Mouse (Mus musculus) embryonic facial prominence, embryonic 10.5 days (tissue): ENCODE measurements around the gene Gtf2ird2. TPM values are rescaled to one million over a fixed set of nuclear protein-coding genes. Genes with fewer than 3 reads are reported as not detected.

Source experiments
- DNase-seq: peaks from one replicate; pipeline ENCODE4 v3.0.0-alpha.2; 2017; ENCODE audit warnings: low spot score
- H3K27ac ChIP-seq: fragments of 300-500 bp; sonication (generic); replicated peaks from 2 replicates; pipeline ENCODE4 v1.5.1; 2016; ENCODE audit warnings: mild to moderate bottlenecking
- H3K27me3 ChIP-seq: fragments of 300-500 bp; sonication (generic); replicated peaks from 2 replicates; pipeline ENCODE4 v1.6.1; 2016; ENCODE audit warnings: low read depth, mild to moderate bottlenecking; ENCODE audit not compliant: poor library complexity, severe bottlenecking
- H3K36me3 ChIP-seq: fragments of 300-500 bp; sonication (generic); replicated peaks from 2 replicates; pipeline ENCODE4 v1.6.1; 2016; ENCODE audit warnings: mild to moderate bottlenecking, moderate library complexity
- H3K4me1 ChIP-seq: fragments of 300-500 bp; sonication (generic); 2 replicates; pipeline ENCODE4 v1.6.1; 2016
- H3K4me3 ChIP-seq: fragments of 300-500 bp; sonication (generic); 2 replicates; pipeline ENCODE4 v1.5.1; 2016; ENCODE audit warnings: mild to moderate bottlenecking, moderate library complexity
- H3K9me3 ChIP-seq: fragments of 300-500 bp; sonication (generic); 2 replicates; pipeline ENCODE4 v1.6.1; 2016; ENCODE audit warnings: mild to moderate bottlenecking
- WGBS: fragments of 180-500 bp; shearing (Covaris S2); methylation state at CpG from one replicate; pipeline ENCODE4 v1.1.7; 2016; 5-methylcytosine and 5-hydroxymethylcytosine counted together
- polyA plus RNA-seq: library from polyadenylated mRNA; unstranded; fragments of >200 nt; fragmentation: Nextera tagmentation; extraction: Ambion mirVana; gene quantifications from 2 replicates; pipeline ENCODE4 v1.2.1, GENCODE M21; 2016

The Gtf2ird2 gene
- polyA plus RNA-seq, 1 experiment from 2014 or later = 8.5 TPM

DNA sequence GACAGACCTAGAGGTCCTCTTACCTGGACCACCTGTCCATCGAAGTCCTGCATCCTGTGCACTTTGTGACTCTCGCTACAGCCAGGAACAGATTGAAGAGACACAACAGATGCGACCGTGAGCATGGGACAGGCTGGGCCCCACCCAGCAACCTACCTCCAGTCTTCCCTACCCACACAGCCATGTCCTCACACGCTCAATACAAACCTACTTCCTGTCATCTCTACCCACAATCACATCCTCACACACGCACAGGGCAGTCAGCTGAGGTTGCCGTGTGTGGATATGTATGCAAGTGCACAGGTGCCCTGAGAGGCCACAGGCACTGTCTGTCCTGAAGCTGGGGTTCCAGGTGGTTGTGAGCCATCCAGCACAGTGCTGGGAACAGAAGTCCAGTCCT is 17.2 kb upstream of the Gtf2ird2 start:
- Histone ChIP-seq H3K4me1 (no peaks in the 10 kb centered on the region), H3K27me3 (no peaks in the 10 kb centered on the region), H3K4me3 (no peak overlapping the region), H3K9me3 (no peaks in the 10 kb centered on the region), H3K36me3 (peaks cover 95% of the 10 kb centered on the region), H3K27ac (no peak overlapping the region)
- 91% methylated on average over 7 of the region's 7 CpGs for WGBS
- no peak for DNase-seq

DNA sequence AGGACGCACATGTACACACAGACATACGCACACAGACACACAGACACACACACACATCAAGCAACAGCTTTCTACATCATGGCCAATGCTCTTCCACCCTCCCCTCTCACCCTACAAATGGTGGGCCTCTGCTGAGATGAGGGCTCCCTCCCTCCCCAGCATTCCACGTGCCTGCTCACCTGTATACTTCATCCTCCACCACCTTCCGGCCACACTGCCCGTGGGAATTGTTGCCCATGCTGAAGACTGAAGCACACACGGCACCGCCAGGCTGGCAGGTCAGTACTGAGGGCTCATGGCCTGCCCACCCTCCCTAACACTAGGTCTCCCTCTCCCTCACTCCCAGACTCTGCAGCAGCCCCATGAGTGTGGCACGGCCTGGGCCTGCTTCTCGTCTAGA is 15.8 kb upstream of the Gtf2ird2 start:
- peaks cover 93% of the 10 kb centered on the region for H3K36me3 ChIP-seq
- no peaks in the 10 kb centered on the region; the same call in 1 of the 2 replicates for H3K4me1 ChIP-seq
- H3K4me3 ChIP-seq = no peak overlapping the region

GRCm38 (mm10) chr5:134169231-134169630 is 14.6 kb upstream of the Gtf2ird2 start:
- Histone ChIP-seq H3K9me3 (no peaks in the 10 kb centered on the region), H3K4me3 (no peak overlapping the region), H3K36me3 (peaks cover 89% of the 10 kb centered on the region), H3K4me1 (no peaks in the 10 kb centered on the region; the same call in 1 of the 2 replicates), H3K27me3 (no peaks in the 10 kb centered on the region), H3K27ac (no peak overlapping the region)
- no peak for DNase-seq
- WGBS = 88% methylated on average over 10 of the region's 10 CpGs

More for the DNA sequence above, 15.8 kb upstream of the Gtf2ird2 start:
- Histone ChIP-seq H3K27ac (no peak overlapping the region), H3K27me3 (no peaks in the 10 kb centered on the region), H3K9me3 (no peaks in the 10 kb centered on the region)
- DNase-seq = no peak
- 91% methylated on average over 9 of the region's 9 CpGs for WGBS

GRCm38 (mm10) chr5:134170167-134170566 is 13.7 kb upstream of the Gtf2ird2 start:
- peaks cover 80% of the 10 kb centered on the region for H3K36me3 ChIP-seq
- H3K4me1 ChIP-seq = peaks cover 7% of the 10 kb centered on the region
- H3K27ac ChIP-seq = no peak overlapping the region
- no peak overlapping the region for H3K4me3 ChIP-seq
- no peaks in the 10 kb centered on the region for H3K9me3 ChIP-seq
- WGBS = 96% methylated on average over 8 of the region's 8 CpGs
- no peak for DNase-seq
- no peaks in the 10 kb centered on the region for H3K27me3 ChIP-seq

DNA sequence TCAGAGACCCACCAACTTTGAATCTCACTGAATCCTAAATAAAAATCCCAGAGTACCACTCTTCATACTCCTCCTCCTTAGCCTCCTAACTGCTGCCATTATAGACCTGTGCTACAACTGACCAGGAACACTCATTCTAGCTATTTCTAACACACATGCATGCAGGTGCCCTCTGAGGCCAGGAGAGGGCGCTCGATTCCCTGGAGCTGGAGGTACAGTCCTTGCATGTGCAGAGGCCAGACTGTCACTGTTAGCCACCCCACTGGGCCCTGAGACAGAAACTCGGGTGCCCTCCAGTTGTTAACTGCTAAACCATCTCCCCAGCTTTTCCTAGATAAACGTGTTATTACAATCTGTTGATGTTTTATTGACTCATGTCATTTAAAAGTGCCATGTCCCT is 10.6 kb upstream of the Gtf2ird2 start:
- Histone ChIP-seq H3K36me3 (peaks cover 50% of the 10 kb centered on the region), H3K4me1 (peaks cover 15% of the 10 kb centered on the region), H3K4me3 (no peak overlapping the region), H3K27me3 (no peaks in the 10 kb centered on the region), H3K9me3 (no peaks in the 10 kb centered on the region), H3K27ac (no peak overlapping the region)
- DNase-seq = peak; percentile 56
- whole genome bisulfite sequencing = 37% methylated on average over 4 of the region's 4 CpGs

- no peaks in the 10 kb centered on the region for H3K27me3 ChIP-seq
- H3K9me3 ChIP-seq = no peaks in the 10 kb centered on the region
- WGBS = 6% methylated on average over 10 of the region's 10 CpGs
- H3K36me3 ChIP-seq = peaks cover 29% of the 10 kb centered on the region
- peak overlapping the region; percentile 92 for H3K27ac ChIP-seq
- peaks cover 15% of the 10 kb centered on the region for H3K4me1 ChIP-seq
- H3K4me3 ChIP-seq = peak overlapping the region; percentile 93
- DNase-seq = peak; percentile 49
These were observed 8.1 kb upstream of the Gtf2ird2 start for GRCm38 (mm10) chr5:134175696-134176095.

DNA sequence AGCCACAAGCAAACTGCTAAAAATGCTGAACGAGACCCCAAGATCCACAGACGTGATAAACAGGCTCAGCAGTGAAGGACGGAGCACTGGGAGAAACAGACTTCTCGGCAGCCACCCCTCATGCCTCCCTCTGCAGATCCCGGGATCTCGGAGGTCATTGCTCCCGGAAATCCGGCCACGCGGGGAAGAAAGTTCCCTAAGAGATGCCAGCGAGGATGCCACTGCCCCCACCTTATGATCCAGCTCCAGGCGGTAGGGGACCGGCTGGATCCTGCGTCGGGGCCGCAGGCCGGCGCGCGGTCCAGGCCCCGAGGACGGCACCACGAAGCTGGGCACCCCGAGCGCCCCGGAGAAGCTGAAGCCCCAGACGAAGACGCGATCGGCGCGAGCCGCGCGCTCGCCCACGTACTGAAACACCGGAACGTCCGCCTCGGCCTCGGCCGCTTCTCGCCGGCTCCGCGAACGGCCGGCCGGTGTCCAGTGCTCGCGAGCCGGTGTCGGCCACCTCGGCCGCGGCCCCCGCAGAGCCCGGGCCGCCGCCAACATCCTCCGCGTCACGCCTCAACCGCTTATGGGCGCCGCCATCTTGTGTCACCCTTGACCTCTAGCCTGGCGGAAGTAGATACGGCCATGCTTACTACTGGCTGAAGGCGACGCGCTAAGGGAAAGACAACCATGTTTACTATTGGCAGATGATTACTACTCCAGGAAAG is 7.5 kb upstream of the Gtf2ird2 start, which contains the start of gene Rcc1l:
Gene Rcc1l, minus strand, starts transcription at position 606 of the 713 bp plus-strand sequence.
- peak within 1 kb of the TSS; percentile 93 for H3K4me3 ChIP-seq
- peak within 1 kb of the TSS; percentile 92 for H3K27ac ChIP-seq
- no peaks in the 10 kb centered on the region for H3K27me3 ChIP-seq
- H3K9me3 ChIP-seq = no peaks in the 10 kb centered on the region
- peaks cover 15% of the 10 kb centered on the region for H3K4me1 ChIP-seq
- WGBS = under 1% methylated on average over 72 of the region's 72 CpGs
- peaks cover 22% of the 10 kb centered on the region for H3K36me3 ChIP-seq
- DNase-seq = peak; percentile 88

DNA sequence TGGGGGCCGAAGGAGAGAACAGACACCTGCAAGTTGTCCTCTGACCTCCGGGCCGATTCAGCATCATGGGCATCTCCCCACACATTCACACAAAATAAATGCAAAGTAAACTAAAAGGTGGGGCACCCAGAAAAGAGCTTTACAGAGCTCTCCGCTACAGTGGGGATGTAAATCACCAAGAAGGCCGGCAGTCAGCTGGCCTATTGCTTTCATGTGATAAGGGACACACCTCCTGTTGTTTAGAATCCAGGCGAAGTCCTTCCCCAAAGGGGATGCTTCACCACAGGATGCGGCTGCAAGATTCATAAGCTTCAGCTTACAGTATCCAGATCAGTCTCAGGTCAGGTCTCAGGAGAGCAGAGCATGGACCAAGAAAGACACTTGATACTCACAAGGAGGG is 5.3 kb upstream of the Gtf2ird2 start:
- WGBS = 84% methylated on average over 7 of the region's 7 CpGs
- peaks cover 7% of the 10 kb centered on the region for H3K36me3 ChIP-seq
- H3K9me3 ChIP-seq = no peaks in the 10 kb centered on the region
- H3K27me3 ChIP-seq = no peaks in the 10 kb centered on the region
- no peak for DNase-seq
- H3K4me3 ChIP-seq = no peak overlapping the region
- peaks cover 36% of the 10 kb centered on the region for H3K4me1 ChIP-seq
- H3K27ac ChIP-seq = no peak overlapping the region

DNA sequence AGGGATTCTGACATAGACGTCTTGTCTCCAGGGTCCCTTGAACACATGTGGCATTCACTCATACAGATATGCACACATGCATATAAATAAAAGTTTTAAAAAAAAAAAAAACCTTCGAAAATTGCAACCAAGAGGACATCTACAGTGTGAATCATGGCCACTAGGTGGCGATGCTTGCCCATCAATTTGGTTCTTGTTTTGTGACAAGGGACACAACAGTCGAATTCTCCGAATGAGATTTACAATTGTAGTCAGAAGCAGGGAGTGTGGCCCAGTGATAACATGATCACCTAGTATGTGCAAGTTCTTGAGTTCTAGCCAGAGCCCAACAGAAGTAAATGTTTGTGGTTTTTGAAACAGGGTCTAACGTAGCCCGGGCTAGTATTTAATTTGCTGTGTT is 3.9 kb upstream of the Gtf2ird2 start:
- WGBS = 32% methylated on average over 7 of the region's 7 CpGs

DNA sequence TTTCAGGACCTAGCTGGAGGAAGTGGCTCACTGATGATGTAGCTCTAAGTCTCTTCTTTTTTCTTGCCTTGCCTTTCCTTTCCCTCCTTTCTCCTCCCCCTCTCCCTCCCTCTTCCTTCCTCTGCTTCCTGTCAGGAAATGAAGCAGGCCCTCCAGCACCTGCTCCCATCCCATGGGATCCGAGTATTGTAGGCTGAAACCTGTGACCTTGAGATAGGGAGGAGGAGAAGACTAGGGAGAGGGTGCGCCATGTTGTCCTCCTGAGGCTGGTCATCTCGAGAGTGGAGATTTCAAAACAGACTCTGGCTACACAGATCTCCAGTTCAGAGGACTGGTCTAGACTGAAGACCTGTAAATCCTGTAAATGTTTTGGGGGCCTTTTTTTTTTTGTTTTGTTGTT is 1.6 kb upstream of the Gtf2ird2 start:
- 69% methylated on average over 3 of the region's 3 CpGs for WGBS
- peak overlapping the region; percentile 21; the same call in 1 of the 2 replicates for H3K4me3 ChIP-seq
- no peaks in the 10 kb centered on the region for H3K36me3 ChIP-seq
- no peak for DNase-seq
- H3K27ac ChIP-seq = no peak overlapping the region
- H3K27me3 ChIP-seq = no peaks in the 10 kb centered on the region
- peaks cover 26% of the 10 kb centered on the region for H3K4me1 ChIP-seq
- H3K9me3 ChIP-seq = no peaks in the 10 kb centered on the region

More for the DNA sequence above, 3.9 kb upstream of the Gtf2ird2 start:
- H3K27me3 ChIP-seq = no peaks in the 10 kb centered on the region
- H3K27ac ChIP-seq = no peak overlapping the region
- H3K4me3 ChIP-seq = no peak overlapping the region
- no peaks in the 10 kb centered on the region for H3K36me3 ChIP-seq
- DNase-seq = peak; percentile 80
- H3K4me1 ChIP-seq = peaks cover 37% of the 10 kb centered on the region
- no peaks in the 10 kb centered on the region for H3K9me3 ChIP-seq

DNA sequence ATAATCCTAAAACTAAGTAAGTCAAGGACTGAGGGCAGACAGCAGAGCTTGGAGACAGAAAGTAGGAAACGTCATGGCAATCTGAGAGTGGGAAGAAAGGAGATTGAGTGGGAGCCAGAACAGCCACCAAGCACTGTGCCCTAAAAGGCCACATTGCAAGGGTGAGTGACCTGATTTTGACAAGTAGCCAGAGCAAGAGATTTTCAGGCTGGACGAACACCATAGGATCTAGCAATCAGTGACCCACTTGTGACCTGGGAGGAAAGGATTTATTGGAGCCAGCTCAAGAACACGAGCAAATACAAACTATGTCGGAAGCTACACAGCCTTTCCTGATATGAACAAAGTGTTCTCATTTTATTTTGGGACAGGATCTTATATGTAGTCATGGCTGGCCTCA is 1.1 kb upstream of the Gtf2ird2 start:
- Histone ChIP-seq H3K4me1 (peaks cover 26% of the 10 kb centered on the region), H3K9me3 (no peaks in the 10 kb centered on the region), H3K36me3 (no peaks in the 10 kb centered on the region), H3K27me3 (no peaks in the 10 kb centered on the region), H3K27ac (peak overlapping the region; percentile 99; the same call in 1 of the 2 replicates), H3K4me3 (peak overlapping the region; percentile 85)
- no peak for DNase-seq
- 81% methylated on average over 4 of the region's 4 CpGs for WGBS

GRCm38 (mm10) chr5:134183162-134183561 is 657 bp upstream of the Gtf2ird2 start:
- Histone ChIP-seq H3K9me3 (no peaks in the 10 kb centered on the region), H3K27me3 (no peaks in the 10 kb centered on the region), H3K4me1 (peaks cover 26% of the 10 kb centered on the region), H3K27ac (peak overlapping the region; percentile 99), H3K4me3 (peak overlapping the region; percentile 85), H3K36me3 (no peaks in the 10 kb centered on the region)
- 58% methylated on average over 7 of the region's 7 CpGs for WGBS
- no peak for DNase-seq

- Histone ChIP-seq H3K27ac (no peak overlapping the region), H3K27me3 (no peaks in the 10 kb centered on the region), H3K4me3 (no peak overlapping the region), H3K36me3 (no peaks in the 10 kb centered on the region), H3K9me3 (no peaks in the 10 kb centered on the region), H3K4me1 (peaks cover 26% of the 10 kb centered on the region)
- 87% methylated on average over 3 of the region's 3 CpGs for WGBS
- DNase-seq = no peak
These were observed 2.2 kb downstream of the Gtf2ird2 start for GRCm38 (mm10) chr5:134186059-134186458.
